Mouse (Mus musculus): ENCODE measurements at regions not wholly inside any gene's neighbourhood (a gene's known extent, or its start where the extent isn't known, plus 50 kb on each side); places are given as distances from the start of the nearest gene placed in this dataset.
"Not testable (repeated sequence)": the region's sequence is repeated elsewhere in the genome, so short reads cannot be mapped to it uniquely, and the experiment has no call there.

DNA sequence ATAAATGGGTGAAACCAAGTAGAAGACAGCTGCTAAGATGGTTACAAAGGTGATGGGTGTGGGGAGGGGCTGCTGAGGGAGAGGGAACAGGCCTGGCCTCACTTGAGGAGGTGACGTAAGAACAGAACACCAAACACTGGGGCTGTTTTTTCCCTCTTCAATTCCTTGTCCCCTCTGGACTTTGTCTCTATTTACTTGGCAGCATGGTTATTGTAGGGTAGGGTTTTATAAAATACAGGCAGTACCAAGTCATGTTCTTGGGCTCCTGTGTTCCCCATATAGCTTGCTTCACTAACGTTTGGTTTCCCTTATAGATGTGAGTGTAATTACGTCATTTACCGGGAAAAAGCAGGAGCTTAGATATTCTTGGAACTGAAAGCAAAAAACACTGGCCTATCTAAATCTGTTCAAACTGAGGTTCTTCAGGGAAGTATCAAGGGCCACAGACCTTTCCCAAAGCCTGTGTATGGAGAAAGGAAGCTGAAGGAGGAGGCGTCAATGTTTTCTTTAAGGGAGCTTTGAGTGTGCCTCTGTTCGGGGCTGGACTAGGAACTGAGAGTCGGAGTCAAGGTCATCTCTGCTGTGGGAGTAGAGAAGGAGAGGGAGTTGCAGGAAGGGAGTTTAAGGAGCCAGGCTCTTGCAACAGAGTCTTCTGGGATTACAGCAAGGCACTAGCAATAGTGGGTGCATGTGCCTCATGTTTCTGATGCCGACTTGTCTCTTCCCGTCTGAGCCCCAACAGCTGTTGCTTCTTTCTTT lies 85.1 kb upstream of the Atp1b1 start:
- no peak for DNase-seq

DNA sequence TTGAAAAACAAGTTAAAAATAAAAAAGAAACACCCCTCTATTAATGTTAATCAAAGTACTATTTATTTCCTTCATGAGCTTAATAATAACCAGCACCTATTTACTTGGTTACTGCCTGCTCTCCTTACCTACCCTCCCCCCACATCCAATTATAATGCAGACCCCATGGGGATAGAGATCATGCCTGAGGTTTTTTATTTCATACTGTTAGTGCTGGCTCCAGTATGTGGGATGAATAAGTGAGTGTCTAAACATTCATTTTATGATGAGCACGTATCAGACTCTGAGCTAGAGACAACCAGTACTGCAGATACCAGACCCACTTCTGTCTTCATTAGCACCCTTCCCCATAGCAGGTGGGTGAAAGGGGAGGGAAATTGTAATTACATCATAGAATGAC lies 83.6 kb upstream of the Atp1b1 start:
- DNase-seq = no peak

DNA sequence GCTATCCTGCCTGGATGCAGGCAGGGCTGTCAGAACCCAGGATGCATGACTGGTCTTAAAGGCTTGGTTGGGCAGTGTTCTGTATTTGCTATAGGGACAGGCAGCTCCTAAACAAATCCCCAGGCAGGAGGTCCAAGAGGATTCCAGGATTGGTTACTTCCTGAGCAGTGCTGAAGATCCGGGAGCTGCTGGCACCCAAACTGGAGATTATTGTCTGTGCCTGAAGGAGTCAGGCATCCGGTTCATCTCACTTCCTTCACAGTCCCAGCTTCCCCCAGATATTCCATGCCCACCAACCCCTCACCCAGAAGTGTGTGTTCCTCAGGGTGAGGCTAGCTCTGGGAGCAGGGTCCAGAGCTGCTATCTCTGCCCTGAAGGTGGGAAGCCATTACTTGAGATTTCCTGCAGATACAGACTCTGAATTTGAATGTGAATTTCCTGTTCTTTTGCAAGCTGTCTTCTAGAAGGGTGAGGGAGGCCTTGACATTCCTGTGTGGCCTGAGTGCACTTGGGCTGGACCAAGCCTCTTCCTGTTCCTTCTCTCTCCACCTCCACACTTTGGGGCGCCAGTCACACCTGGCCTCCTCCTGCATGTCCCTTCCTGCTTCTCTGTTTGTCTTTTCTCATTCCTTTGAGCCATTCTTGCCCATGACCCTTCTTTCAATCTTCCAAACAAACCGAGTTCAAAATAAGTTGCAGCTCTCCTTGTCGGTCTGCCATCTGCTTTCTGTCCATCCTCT lies 80.3 kb upstream of the Atp1b1 start:
- DNase-seq = no peak

DNA sequence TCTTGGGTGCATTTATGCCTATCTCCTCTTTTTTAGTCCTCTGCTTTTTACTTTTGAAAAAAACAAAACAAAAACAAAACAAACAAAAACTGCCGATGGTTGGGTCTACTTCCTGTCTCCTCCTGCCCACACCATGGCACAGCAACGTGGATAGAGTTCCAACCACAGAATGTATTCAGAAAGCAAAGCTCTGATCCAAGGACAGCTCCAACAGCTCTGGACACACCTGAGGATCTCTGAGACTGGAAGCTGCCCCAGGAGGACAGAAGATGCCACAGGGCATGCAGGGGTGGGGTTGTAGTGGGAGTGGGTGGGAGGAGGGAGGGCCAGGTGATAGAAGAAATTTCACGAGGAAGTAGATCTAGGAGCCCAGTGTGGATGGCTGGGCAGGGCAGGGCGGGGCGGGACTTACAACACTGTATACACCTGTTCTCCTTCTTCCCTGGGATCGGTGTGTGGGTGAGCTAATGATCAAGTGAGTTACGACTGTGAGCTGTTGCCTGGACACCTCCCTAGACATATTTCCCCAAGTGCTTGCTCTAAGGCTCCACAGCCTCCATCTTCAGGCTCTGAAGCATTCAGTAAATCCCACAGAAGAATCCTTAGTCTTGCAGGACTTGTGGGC lies 79.3 kb upstream of the Atp1b1 start:
- no peak for DNase-seq

DNA sequence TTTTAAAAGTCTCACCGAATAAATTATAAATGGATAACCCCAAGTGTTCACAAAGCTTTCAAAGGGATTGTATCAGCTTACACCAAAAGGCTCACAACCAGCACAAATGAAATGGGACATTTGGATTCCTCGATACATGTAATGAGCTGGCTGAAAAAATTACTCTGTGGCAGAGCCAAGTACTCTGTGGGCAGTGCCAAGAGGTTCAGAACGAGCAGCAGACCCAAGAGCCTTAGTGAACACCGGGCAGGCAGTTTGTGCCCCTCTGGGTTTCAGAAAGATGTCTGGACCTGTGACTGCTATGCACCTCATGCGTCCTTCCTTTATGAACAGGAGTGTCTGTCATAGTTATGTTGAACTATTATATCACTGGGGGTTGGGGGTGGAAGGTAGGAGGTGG lies 74.0 kb upstream of the Atp1b1 start:
- no peak for DNase-seq

DNA sequence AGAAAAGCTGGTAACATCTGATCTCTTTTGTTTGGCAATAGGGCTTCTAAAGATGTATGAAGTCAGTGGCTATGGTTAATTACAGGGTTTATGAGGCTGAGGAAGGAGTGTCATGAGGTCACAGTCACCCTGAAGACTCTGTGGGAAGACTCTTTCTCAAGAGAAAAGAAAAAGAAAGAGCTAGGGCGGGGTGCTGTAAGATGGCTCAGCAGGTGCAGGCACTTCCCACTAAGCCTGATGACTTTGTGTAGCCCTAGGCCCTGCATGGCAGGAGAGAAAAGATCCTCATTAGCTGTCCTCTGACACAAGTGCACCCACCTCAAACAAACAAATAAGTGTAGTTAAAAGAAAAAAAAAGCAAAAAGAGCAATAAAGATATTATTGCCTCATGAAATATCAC lies 73.6 kb upstream of the Atp1b1 start:
- no peak for DNase-seq

DNA sequence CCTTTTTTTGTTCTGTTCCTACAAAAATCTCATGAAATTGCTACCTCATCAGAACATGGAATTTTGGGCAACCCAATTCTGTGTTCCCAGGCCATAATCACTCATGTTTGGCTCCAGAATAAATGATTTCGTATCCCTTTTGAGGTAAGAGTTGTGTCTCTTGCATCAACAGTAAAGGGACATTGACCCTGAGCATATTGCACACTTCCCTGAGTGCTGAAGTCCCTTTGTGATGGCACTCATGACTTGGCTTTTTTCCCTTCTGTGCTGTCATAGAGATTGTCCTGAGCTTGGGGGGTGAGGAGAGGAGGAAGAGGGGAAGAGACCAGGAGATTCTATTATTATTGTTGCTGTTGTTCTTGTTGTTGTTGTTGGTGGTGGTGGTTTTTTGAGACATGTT lies 68.6 kb upstream of the Atp1b1 start:
- DNase-seq = no peak

DNA sequence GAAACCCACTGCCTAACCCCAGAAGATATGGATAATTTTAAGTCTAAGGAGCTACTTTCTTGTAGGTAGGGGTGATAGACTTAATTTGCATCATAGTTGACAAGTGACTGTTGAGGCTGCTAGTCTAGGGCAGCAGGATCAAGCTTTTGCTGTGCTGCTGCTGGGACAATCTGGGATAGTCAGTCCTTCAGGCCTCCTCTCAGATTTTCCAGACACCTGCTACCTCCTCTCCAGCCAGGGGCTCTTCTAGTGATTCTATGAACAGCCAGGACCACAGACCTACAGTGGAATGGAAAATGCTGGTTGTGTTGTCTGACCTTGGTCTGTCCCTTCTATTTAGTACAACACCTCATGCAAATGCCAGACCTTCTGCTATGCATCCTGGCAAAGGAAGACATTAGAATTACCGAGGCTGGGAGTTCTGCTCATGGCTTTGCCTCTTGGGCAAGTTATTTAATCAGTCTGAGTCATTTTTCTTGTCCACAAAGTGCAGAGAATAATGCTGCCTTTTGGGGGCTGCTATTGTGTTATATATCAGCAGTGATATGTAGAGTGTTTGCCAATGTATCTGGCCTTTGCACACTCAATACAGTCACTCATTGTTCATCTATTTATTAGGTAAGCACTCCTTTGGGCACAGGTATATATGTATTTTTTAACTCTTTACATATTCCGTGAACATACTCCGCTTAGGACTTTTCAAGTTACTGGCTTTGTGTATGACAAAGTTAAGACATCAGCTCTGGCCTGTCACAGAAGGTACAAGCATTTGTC lies 64.4 kb upstream of the Atp1b1 start:
- DNase-seq = no peak

DNA sequence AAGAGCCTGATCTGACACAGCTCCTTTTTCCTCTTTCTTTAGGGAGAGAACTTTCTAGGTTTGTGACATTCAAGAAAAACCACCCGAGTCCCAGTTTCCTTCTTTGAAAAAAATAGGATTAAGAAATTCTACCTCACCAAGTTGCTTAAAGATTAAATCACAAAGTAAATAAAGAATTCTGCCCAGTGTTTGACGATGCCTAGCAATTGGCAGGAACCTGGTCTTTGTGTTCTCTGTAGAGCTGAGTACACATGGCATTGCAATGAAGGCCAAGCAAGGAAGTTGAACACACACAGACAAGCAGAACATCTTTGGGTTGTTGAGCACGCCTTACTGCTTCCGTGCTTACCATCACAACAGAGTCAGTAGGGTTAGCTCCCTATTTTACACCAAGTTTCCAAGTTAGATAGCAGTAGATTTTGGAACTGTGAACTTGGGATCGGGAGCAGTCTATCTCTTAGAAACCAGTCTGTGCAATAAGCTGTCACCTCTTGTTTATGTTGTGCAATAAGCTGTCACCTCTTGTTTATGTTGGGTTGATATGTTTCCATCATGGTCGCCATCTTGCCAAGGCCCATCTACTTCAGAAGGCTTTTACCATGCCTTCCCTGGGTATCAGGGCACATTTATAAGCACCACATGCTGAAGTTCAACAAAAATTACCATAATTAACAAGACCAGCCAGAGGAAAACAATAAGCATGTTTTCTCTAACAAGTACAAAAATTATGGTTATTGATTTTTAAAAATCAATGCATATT lies 63.4 kb upstream of the Atp1b1 start:
- no peak for DNase-seq

DNA sequence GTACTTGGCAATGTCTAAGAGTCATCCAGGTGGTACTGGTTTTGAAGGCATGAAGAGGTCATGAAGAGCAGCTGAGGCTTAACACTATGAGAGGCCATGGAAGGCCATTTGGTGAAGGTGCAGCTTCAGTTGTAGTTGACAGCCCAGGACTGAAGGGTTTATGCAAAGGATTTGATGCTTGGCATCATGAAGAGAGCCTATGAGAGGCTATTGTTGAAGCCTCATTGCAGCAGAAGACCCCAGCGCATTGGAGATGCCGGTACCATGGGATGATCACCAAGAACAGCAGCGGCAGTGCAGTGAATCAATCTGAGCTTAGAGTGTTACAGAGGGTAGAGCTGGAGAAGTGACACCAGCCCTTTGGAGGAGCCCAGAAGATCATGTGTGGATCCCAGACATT lies 60.7 kb upstream of the Atp1b1 start:
- DNase-seq = no peak

DNA sequence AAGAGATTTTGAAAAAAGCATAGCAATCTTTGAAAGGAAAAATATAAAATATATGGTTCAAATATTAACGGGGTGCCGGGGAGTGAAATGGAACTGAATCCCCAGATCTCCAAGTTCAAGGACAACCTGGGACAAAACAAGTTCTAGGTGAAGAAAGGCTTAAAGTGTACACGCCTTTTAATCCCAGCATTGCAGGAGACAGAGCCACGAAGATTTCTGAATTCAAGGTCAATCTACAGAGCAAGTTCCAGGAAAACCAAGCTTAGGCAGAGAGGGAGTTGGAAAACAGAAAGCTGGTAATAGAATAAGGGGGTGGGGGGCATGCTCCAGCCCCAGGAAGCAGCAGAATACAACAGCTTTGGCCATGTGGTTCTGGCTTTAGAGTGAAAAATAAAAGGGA lies 60.2 kb upstream of the Atp1b1 start:
- no peak for DNase-seq

DNA sequence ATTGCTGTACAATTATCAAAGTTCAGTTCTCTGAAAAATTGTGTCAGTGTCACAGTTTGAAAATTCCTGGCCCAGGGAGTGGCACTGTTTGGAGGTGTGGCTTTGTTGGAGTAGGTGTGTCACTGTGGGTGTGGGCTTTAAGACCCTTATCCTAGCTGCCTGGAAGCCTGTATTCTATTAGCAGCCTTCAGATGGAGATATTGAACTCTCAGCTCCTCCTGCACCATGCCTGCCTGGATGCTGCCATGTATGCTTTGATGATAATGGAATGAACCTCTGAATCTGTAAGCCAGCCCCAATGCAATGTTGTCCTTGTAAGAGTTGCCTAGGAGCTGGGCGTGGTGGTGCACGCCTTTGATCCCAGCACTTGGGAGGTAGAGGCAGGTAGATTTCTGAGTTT lies 59.2 kb upstream of the Atp1b1 start:
- not testable (repeated sequence) for DNase-seq

DNA sequence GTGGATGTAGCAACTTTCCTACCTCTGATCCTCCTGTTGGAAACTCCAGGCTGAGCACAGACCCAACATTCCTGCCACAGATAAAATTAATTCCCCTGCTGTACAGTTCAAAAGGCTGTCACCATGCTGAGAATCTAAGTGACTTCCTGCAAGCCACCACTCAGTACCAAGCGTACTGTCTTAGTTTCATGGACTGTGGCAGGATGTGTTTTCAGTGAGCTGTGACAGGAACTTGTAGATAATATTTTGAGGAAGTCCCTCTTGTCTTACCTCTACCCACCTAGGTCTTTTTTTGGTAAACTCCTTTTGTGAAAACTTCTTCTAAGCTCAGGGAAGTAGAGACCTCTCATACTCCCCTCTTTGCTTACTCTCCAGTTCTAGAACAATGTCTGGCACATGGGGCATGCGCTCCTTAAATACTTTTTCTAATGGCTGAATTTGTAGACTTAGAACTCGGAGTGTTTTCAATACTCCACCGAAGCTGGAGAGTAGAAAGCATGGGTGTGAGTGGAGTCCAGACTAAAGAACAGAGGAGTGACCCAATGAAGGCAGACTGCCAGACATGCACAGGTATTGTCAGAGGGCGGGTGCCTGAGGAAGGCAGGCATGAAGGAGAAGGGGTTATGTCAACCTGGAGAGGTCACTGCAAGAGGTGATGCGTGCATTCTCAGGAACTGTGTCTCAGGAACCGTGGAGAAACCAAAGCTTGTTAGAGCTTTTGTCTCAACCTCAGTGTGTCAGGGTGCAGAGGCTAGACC lies 53.7 kb upstream of the Atp1b1 start:
- no peak for DNase-seq

DNA sequence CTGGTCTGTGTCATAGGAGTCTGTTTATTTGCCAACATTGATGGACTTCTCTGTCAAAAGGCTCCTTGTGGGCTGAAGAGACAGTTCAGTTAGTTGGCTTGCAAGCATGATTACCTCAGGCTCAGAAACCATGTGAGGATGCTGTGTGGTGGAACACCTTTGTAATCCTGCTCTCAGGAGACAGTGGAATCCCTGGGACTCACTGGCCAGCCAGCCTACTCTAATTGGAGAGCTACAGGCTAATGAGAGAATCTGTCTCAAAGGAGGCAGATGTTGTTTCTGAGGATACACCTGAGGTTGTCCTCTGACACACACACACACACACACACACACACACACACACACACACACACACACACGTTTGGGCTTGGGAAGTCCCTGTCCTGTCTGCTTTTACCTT lies 51.1 kb upstream of the Atp1b1 start:
- DNase-seq = no peak

DNA sequence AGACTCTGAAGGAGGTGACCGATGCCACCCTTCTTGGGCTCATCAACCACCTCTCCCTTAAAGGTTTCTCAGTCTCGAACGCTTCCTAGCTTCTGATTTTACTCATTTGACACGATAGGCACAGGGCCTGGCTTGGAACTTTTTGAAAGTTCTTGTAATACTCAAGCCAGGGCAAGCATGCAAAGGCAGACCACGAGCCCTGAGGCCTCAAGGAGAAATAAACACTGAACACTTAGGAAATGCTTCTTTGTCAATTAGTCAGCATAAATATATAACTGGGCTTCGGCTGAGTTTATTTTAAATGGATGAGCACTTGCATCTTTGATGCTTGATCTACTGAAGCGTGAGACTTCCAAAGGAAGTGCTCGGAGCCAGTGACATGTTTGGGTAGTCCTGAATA lies 50.4 kb upstream of the Atp1b1 start:
- DNase-seq = no peak

DNA sequence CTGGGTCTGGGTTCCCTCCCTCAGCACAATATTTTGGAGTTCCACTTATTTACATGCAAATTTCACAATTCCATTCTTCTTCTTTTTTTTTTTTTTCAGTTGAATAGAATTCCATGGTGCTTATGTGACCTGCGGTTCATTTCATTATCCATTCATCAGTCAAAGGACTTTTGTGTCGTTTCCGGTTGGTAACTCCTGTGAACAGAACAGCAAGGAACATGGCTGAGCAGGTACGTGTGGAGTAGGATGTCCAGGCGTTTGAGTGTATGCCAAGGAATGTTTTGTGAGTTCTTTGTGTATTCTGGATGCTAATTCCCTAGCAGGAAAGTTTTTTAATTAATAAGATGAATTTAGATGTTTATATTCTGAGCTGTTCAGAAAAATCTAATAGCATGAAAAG lies 50.0 kb upstream of the Atp1b1 start:
- no peak for DNase-seq
